Mouse (Mus musculus): Measurements from ENCODE around the gene Krtap10-10.

DNA sequence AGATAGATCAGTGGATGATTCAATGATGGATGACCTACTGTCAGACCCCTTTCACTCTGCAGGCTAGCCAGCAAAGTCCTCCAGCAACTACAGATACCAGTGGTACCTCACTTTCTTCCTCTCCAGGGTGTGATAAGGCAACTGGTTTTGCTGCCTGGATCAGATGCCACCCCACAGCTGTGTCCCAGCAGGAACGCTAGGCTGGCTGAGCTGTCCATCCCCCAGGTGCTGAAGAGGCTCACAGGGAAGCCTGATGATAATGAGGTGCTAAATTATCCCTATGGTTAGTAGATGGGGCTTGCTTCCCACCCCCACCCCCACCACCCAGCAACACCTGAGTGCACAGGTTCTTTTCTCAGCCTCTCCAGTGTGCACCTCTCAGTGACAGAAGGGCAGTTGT, 31.8 kb downstream of the Krtap10-10 start:
- TF ChIP-seq POLR2A (IDR thresholded peaks at IDR 0.05; ENCODE audit: control insufficient read depth in 1 of 2, insufficient read depth in 1 of 2, low read depth in 1 of 2, low read length in 2 of 2, poor library complexity in 1 of 2) (no peak), USF1 (IDR thresholded peaks at IDR 0.05; ENCODE audit: low read depth, low read length) (no peak), GATA1 (IDR thresholded peaks at IDR 0.05; ENCODE audit: low read depth, low read length) (no peak), CTCF (IDR thresholded peaks at IDR 0.05 in 2 of 3, conservative IDR thresholded peaks at IDR 0.05 in 1 of 3; ENCODE audit: control insufficient read depth in 1 of 3, insufficient read depth in 1 of 3, low read depth in 2 of 3, low read length in 3 of 3, poor library complexity in 1 of 3, severe bottlenecking in 1 of 3) (no peak), UBTF (IDR thresholded peaks at IDR 0.05; ENCODE audit: borderline replicate concordance, insufficient read depth, low read depth, low read length) (no peak), EP300 (IDR thresholded peaks at IDR 0.05; ENCODE audit: low read depth in 1 of 2, low read length in 2 of 2) (no peak), MEF2A (IDR thresholded peaks at IDR 0.05; ENCODE audit: extremely low read depth, insufficient replicate concordance, low read depth, low read length, poor library complexity, severe bottlenecking) (no peak), TCF12 (IDR thresholded peaks at IDR 0.05; ENCODE audit: low read depth, low read length) (no peak), MAX (IDR thresholded peaks at IDR 0.05; ENCODE audit: low read length) (no peak)
